Mouse (Mus musculus) heart, postnatal 0 days (tissue): ENCODE measurements at regions not wholly inside any gene's neighbourhood (a gene's known extent, or its start where the extent isn't known, plus 50 kb on each side); places are given as distances from the start of the nearest gene placed in this dataset.

Experiments used
- CTCF ChIP-seq: IDR thresholded peaks from 2 replicates; pipeline ENCODE4 v1.5.1; 2016; ENCODE audit warnings: antibody characterized with exemption, control low read depth, low read depth
- EP300 ChIP-seq: IDR thresholded peaks from 2 replicates; pipeline ENCODE4 v1.6.1; 2016; ENCODE audit warnings: antibody characterized with exemption, low read depth

- TF ChIP-seq CTCF (no peak), EP300 (no peak)
Observed at GRCm38 (mm10) chr15:96769751-96770150, 70.2 kb upstream of the Slc38a2 start.
